Mouse (Mus musculus): ENCODE measurements around the gene Unc119b. TPM values are rescaled to one million over a fixed set of nuclear protein-coding genes. Genes with fewer than 3 reads are reported as not detected.

Unc119b gene
- polyA plus RNA-seq, 1 experiment from 2014 or later: 22.2 TPM

DNA sequence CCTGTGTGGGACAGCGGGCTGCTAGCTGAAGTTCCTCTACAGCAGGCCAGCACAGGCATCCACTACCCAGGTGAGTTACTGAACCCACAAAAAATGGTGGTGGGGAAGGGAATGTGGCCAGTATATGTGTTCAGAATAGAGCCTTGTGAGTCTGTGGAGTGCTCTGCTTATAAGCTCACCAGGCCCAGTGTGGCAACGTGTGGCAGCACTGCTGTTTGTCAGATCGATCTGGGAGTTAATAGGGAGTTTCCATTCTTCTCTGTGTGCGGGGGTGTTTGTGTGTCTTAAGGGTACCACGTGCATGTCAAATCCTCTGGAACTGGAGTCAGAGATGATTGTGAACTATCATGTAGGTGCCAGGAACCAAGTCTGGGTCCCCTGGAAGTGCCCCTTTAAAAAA, 35.2 kb downstream of the Unc119b start:
- no peak overlapping the region for H3K9ac ChIP-seq (ENCODE audit: low read length)
- no peak overlapping the region for H3K27ac ChIP-seq (ENCODE audit: low read length)
- WGBS: 73% methylated on average over 5 of the region's 5 CpGs
- no peaks in the 10 kb centered on the region for H3K27me3 ChIP-seq (ENCODE audit: control insufficient read depth, insufficient read depth, low read length)
- H3K4me3 ChIP-seq (replicated peaks; ENCODE audit: low read length): no peak overlapping the region
- H3K9me3 ChIP-seq (replicated peaks; ENCODE audit: control insufficient read depth, low read length): no peaks in the 10 kb centered on the region
- H3K4me2 ChIP-seq (ENCODE audit: low read depth, low read length): no peak overlapping the region
- peaks cover 32% of the 10 kb centered on the region; the same call in 1 of the 2 replicates for H3K36me3 ChIP-seq (ENCODE audit: control insufficient read depth, insufficient read depth, low read length)
- H3K4me1 ChIP-seq (ENCODE audit: control insufficient read depth, insufficient read depth, low read length): no peaks in the 10 kb centered on the region
- no peak for ATAC-seq (ENCODE audit: insufficient read depth, low FRiP score)

DNA sequence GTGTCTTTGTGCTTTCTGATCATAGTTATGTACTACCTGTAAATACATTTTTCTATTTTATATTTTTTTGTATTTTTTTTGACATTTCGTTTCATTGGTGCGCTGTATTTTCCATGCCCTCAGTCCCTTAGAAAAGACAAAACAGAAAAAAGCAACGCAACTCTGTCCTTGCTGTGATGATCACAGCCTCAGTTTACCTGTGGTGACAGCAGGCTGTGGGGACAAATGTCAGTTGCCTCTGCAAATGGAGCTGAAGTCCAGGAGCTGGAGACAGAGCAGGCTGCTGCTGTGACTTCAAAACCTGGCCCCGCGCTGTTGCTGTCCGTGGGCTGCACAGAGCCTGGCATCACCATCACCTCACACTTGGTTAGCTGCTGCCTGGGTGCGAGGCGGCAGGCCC, 36.6 kb downstream of the Unc119b start, which contains the start of gene Gm10401:
Gm10401 (minus strand) TSS at position 101 of the 400 bp plus-strand sequence.
- peaks cover 32% of the 10 kb centered on the region; the same call in 1 of the 2 replicates for H3K36me3 ChIP-seq (ENCODE audit: control insufficient read depth, insufficient read depth, low read length)
- no peak within 1 kb of the TSS for H3K4me2 ChIP-seq (ENCODE audit: low read depth, low read length)
- ATAC-seq (ENCODE audit: insufficient read depth, low FRiP score): no peak
- no peak within 1 kb of the TSS for H3K4me3 ChIP-seq (replicated peaks; ENCODE audit: low read length)
- no peaks in the 10 kb centered on the region for H3K4me1 ChIP-seq (ENCODE audit: control insufficient read depth, insufficient read depth, low read length)
- H3K27ac ChIP-seq (ENCODE audit: low read length): no peak within 1 kb of the TSS
- H3K9ac ChIP-seq (ENCODE audit: low read length): no peak within 1 kb of the TSS
- no peaks in the 10 kb centered on the region for H3K9me3 ChIP-seq (replicated peaks; ENCODE audit: control insufficient read depth, low read length)
- 96% methylated on average over 8 of the region's 8 CpGs for WGBS
- no peaks in the 10 kb centered on the region for H3K27me3 ChIP-seq (ENCODE audit: control insufficient read depth, insufficient read depth, low read length)

DNA sequence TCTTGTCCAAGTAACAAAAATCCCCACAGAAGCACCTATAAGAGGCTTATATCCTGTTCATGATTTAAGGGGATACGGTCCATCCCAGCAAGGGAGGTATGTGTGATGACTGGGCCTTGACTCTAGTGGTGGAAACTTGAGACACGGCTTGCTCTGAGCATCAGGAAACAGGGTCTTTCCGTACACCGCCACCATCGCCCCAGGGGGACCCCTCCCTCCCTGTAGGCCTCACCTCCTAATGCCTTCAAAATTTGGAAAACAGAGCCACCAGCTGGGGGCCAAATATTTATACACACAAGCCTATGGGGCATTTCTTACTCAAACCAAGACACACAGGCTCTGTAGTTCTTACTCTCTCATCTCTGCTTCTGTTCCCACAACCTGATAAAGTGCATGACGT, 43.0 kb downstream of the Unc119b start:
- Histone ChIP-seq H3K4me3 (replicated peaks; ENCODE audit: low read length) (no peak overlapping the region), H3K4me1 (ENCODE audit: control insufficient read depth, insufficient read depth, low read length) (no peaks in the 10 kb centered on the region), H3K27ac (ENCODE audit: low read length) (no peak overlapping the region), H3K9me3 (replicated peaks; ENCODE audit: control insufficient read depth, low read length) (no peaks in the 10 kb centered on the region), H3K27me3 (ENCODE audit: control insufficient read depth, insufficient read depth, low read length) (no peaks in the 10 kb centered on the region), H3K36me3 (ENCODE audit: control insufficient read depth, insufficient read depth, low read length) (peaks cover 40% of the 10 kb centered on the region), H3K9ac (ENCODE audit: low read length) (no peak overlapping the region), H3K4me2 (ENCODE audit: low read depth, low read length) (no peak overlapping the region)
- ATAC-seq (ENCODE audit: insufficient read depth, low FRiP score): no peak
- 90% methylated on average over 6 of the region's 6 CpGs for WGBS

DNA sequence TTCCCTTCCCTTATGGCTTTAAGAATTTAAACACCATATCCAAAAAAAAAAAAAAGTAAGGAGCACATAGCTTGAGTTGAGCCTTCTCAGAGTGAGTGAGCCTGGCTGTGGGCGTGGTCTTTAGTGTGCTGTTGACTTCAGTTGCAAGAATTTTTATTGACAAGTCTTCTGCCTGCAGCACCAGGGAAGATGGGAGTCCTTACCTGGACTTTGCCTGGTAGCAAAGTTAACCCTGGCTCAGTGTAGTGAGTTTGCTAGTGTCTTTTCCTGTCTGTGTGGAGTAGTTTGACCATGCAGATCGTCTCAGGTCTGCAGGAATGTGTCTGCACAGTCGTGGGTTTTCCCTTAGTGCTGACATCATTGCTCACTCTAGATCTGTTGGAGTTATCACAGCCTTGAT, 43.8 kb downstream of the Unc119b start:
- H3K36me3 ChIP-seq (ENCODE audit: control insufficient read depth, insufficient read depth, low read length): peaks cover 44% of the 10 kb centered on the region
- WGBS: 63% methylated on average over 3 of the region's 3 CpGs
- no peak overlapping the region for H3K9ac ChIP-seq (ENCODE audit: low read length)
- H3K4me3 ChIP-seq (replicated peaks; ENCODE audit: low read length): no peak overlapping the region
- no peak for ATAC-seq (ENCODE audit: insufficient read depth, low FRiP score)
- no peak overlapping the region for H3K4me2 ChIP-seq (ENCODE audit: low read depth, low read length)
- H3K9me3 ChIP-seq (replicated peaks; ENCODE audit: control insufficient read depth, low read length): no peaks in the 10 kb centered on the region
- no peaks in the 10 kb centered on the region for H3K4me1 ChIP-seq (ENCODE audit: control insufficient read depth, insufficient read depth, low read length)
- no peaks in the 10 kb centered on the region for H3K27me3 ChIP-seq (ENCODE audit: control insufficient read depth, insufficient read depth, low read length)
- no peak overlapping the region for H3K27ac ChIP-seq (ENCODE audit: low read length)

DNA sequence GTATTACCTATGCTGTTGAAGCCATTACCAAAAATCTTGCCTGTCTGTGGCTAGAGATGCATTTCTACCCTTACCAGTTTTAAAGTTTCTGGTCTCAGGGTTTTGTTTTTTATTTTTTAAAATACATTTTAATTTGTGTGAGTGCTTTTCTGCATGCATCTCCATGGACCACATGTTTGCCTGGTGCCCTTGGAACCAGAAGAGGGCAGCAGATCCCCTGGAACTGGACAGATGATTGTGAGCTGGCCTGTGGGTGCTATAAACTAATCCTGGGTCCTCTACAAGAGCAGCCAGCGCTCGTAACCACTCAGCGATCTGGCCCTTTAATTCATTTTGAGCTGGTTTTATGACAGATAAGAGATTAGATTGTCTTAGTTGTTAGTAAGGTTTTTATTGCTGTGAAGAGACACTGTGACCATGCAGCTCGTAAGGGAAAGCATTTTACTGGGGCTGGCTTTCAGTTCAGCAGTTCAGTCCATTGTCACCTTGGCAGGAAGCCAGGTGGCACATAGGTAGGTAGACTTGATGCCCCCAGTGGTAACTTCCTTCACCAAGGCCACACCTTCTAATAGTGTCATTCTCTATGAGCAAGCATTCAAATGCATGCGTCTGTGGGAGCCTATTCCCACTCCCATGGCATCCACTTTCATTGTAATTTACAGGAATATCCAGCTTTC, 45.0 kb downstream of the Unc119b start:
- WGBS: 92% methylated on average over 5 of the region's 5 CpGs
- H3K27me3 ChIP-seq (ENCODE audit: control insufficient read depth, insufficient read depth, low read length): no peaks in the 10 kb centered on the region
- no peak overlapping the region for H3K4me2 ChIP-seq (ENCODE audit: low read depth, low read length)
- H3K36me3 ChIP-seq (ENCODE audit: control insufficient read depth, insufficient read depth, low read length): peaks cover 39% of the 10 kb centered on the region
- H3K9me3 ChIP-seq (replicated peaks; ENCODE audit: control insufficient read depth, low read length): no peaks in the 10 kb centered on the region
- no peak overlapping the region for H3K27ac ChIP-seq (ENCODE audit: low read length)
- H3K4me3 ChIP-seq (replicated peaks; ENCODE audit: low read length): no peak overlapping the region
- ATAC-seq (ENCODE audit: insufficient read depth, low FRiP score): no peak
- no peak overlapping the region for H3K9ac ChIP-seq (ENCODE audit: low read length)
- no peaks in the 10 kb centered on the region for H3K4me1 ChIP-seq (ENCODE audit: control insufficient read depth, insufficient read depth, low read length)

DNA sequence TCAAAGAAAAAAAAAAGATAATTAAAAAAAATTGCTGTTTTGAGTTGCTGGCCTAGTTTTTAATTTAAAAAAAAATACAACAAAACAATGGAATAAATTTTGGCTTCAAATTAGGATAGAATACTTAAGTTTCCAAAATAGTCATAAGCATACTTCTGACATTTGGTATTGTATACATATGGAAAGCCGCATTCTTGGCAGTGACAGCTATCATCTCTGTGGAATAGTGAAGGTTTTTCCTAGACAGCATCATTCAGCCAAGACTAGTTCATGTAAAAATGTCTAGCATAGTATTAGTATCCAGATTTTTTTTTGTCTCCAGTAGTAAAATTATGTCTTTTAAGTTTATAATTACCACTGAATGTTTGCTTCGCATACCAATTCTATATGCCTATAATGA, 49.1 kb downstream of the Unc119b start:
- no peak overlapping the region for H3K4me3 ChIP-seq (replicated peaks; ENCODE audit: low read length)
- 97% methylated on average over 2 of the region's 2 CpGs for WGBS

DNA sequence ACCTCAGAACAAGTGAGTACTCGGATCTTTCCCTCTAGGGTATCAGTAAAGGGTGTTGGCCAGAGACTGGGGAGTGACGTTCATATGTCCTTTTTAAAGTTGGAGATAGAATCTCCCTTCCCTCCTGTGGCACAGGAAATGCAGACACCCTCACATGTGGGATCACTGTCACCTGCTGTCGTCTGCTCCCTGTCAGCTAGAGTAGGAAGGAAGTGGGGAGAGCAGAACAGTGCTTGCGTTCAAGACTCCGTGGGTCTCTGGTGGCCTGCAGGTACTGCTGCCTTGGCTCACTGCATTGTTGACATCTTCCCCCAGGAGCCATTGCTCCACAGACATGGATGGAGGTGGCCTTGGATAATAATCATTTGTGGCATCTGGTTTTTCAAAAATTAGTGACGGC, 51.3 kb downstream of the Unc119b start:
- peaks cover 34% of the 10 kb centered on the region for H3K36me3 ChIP-seq (ENCODE audit: control insufficient read depth, insufficient read depth, low read length)
- H3K27ac ChIP-seq (ENCODE audit: low read length): no peak overlapping the region
- WGBS: 84% methylated on average over 6 of the region's 6 CpGs
- no peak overlapping the region for H3K9ac ChIP-seq (ENCODE audit: low read length)
- no peaks in the 10 kb centered on the region for H3K4me1 ChIP-seq (ENCODE audit: control insufficient read depth, insufficient read depth, low read length)
- no peak overlapping the region for H3K4me2 ChIP-seq (ENCODE audit: low read depth, low read length)
- H3K27me3 ChIP-seq (ENCODE audit: control insufficient read depth, insufficient read depth, low read length): no peaks in the 10 kb centered on the region
- no peak for ATAC-seq (ENCODE audit: insufficient read depth, low FRiP score)
- H3K9me3 ChIP-seq (replicated peaks; ENCODE audit: control insufficient read depth, low read length): no peaks in the 10 kb centered on the region
- H3K4me3 ChIP-seq (replicated peaks; ENCODE audit: low read length): no peak overlapping the region

More for the DNA sequence above, 49.1 kb downstream of the Unc119b start:
- H3K4me1 ChIP-seq (ENCODE audit: control insufficient read depth, insufficient read depth, low read length): no peaks in the 10 kb centered on the region
- H3K36me3 ChIP-seq (ENCODE audit: control insufficient read depth, insufficient read depth, low read length): peaks cover 51% of the 10 kb centered on the region
- no peak overlapping the region for H3K4me2 ChIP-seq (ENCODE audit: low read depth, low read length)
- ATAC-seq (ENCODE audit: insufficient read depth, low FRiP score): no peak
- H3K27me3 ChIP-seq (ENCODE audit: control insufficient read depth, insufficient read depth, low read length): no peaks in the 10 kb centered on the region
- H3K9ac ChIP-seq (ENCODE audit: low read length): no peak overlapping the region
- no peak overlapping the region for H3K27ac ChIP-seq (ENCODE audit: low read length)
- H3K9me3 ChIP-seq (replicated peaks; ENCODE audit: control insufficient read depth, low read length): no peaks in the 10 kb centered on the region

DNA sequence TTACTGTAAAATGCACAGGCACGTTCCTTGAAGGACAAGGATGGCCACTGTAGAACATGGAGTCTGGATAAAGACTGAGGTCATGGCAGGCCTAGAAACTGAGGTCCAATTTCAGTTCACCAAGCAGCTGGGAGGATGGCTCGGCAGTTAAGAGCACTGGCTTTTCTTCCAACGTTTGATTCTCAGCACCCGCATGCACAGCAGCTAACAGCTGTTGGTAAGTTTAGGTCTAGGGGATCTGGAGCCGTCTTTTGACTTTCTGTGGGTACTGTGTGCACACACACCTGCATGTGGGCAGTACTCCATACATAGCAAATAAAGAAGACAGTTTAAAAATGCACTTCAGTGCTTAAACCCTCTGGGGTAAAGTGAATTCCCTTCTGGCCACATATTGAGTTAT, 53.1 kb downstream of the Unc119b start:
- Histone ChIP-seq H3K4me2 (ENCODE audit: low read depth, low read length) (no peak overlapping the region), H3K9me3 (replicated peaks; ENCODE audit: control insufficient read depth, low read length) (no peaks in the 10 kb centered on the region), H3K9ac (ENCODE audit: low read length) (no peak overlapping the region), H3K27ac (ENCODE audit: low read length) (no peak overlapping the region), H3K27me3 (ENCODE audit: control insufficient read depth, insufficient read depth, low read length) (no peaks in the 10 kb centered on the region), H3K4me1 (ENCODE audit: control insufficient read depth, insufficient read depth, low read length) (no peaks in the 10 kb centered on the region), H3K4me3 (replicated peaks; ENCODE audit: low read length) (no peak overlapping the region), H3K36me3 (ENCODE audit: control insufficient read depth, insufficient read depth, low read length) (peaks cover 21% of the 10 kb centered on the region)
- whole genome bisulfite sequencing: 73% methylated on average over 5 of the region's 5 CpGs
- no peak for ATAC-seq (ENCODE audit: insufficient read depth, low FRiP score)

DNA sequence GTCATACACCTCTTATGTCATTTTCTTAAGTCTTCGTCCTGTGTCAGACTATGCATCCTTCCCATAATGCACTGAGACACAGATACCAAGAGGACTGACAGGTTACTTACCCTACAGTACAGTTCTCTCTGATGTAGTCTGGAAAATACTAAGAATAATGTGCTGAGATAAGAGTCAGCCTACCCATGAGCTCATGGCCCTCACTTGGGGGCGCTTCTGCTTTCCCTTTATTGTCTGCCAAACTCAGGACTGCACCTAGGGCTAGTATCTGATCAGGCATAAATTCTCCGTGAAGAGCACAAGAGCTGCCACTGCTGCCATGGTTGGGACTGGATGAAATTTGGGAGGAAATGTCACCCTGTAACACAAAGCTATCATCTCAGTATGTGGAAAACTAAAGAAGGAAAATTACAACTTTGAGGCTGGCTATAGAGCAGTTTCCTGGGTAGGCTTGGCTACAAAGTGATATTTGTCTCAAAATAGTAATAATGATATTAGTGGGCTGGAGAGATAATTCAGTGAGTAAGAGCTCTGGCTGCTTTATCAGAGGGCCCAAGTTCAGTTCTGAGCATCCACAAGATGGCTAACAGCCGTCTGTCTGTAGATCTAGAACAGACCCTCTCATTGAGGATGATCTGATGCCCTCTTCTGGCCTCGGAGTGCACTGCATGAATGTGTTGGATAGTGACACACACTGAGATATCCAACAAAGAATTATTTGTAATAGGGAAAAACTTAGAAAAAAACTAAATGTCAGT, 58.5 kb downstream of the Unc119b start:
- 59% methylated on average over 5 of the region's 5 CpGs for WGBS
- Histone ChIP-seq H3K9ac (ENCODE audit: low read length) (no peak overlapping the region), H3K36me3 (ENCODE audit: control insufficient read depth, insufficient read depth, low read length) (no peaks in the 10 kb centered on the region), H3K9me3 (replicated peaks; ENCODE audit: control insufficient read depth, low read length) (no peaks in the 10 kb centered on the region), H3K27me3 (ENCODE audit: control insufficient read depth, insufficient read depth, low read length) (no peaks in the 10 kb centered on the region), H3K4me2 (ENCODE audit: low read depth, low read length) (no peak overlapping the region), H3K4me1 (ENCODE audit: control insufficient read depth, insufficient read depth, low read length) (peaks cover 13% of the 10 kb centered on the region), H3K4me3 (replicated peaks; ENCODE audit: low read length) (no peak overlapping the region), H3K27ac (ENCODE audit: low read length) (no peak overlapping the region)
- no peak for ATAC-seq (ENCODE audit: insufficient read depth, low FRiP score)

Data from stomach, embryonic 16.5 days (tissue).